Mouse (Mus musculus): ENCODE data around the gene Sdk1. TPM values are rescaled to one million over a fixed set of nuclear protein-coding genes. Genes with fewer than 3 reads are reported as not detected.

Gene Sdk1
- polyA plus RNA-seq, 1 experiment from 2014 or later = 4.8 TPM

DNA sequence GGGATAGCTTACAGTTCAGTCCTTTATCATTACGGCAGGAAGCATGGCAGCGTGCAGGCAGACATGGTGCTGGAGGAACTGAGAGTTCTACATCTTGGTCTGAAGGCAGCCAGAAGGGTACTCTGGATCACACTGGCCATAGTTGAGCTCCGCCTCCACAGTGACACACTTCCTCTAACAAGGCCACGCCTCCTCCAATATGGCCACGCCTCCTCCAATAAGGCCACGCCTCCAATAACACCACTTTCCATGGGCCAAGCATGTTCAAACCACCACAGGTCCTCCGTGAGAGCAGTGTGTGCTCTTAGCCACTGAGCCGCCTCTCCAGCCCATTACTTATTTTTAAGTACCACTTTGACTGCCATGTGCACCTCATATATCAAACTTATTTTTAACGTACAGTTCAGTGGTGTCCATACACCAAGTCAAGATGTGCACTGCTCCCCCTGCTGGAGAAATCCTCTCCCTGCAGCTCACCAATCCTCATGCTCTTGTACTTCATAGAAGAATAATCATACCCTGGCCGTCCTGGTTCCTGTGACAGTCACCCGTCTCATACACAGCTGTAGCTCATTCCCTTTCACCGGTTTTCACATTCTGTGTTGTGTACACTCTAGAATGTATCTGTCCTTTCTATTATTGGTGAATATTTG, 979.7 kb downstream of the Sdk1 start:
- Histone ChIP-seq H3K27me3 (replicated peaks; ENCODE audit: control insufficient read depth, insufficient read depth, low read length) (no peaks in the 10 kb centered on the region), H3K9me3 (ENCODE audit: control insufficient read depth, low read length) (peaks cover 3% of the 10 kb centered on the region; the same call in 1 of the 2 replicates), H3K4me1 (replicated peaks; ENCODE audit: control insufficient read depth, insufficient read depth, low read length) (no peaks in the 10 kb centered on the region), H3K9ac (ENCODE audit: low read length) (no peak overlapping the region), H3K27ac (ENCODE audit: low read depth) (no peak overlapping the region), H3K36me3 (ENCODE audit: control insufficient read depth, insufficient read depth, low read length) (no peaks in the 10 kb centered on the region), H3K4me2 (ENCODE audit: low read length) (no peak overlapping the region), H3K4me3 (ENCODE audit: low read depth, low read length) (no peak overlapping the region)
- WGBS = 91% methylated on average over 12 of the region's 12 CpGs
- no peak for ATAC-seq (replicated peaks; ENCODE audit: low FRiP score, low TSS enrichment, low read depth)
- peak; percentile 54 for DNase-seq (ENCODE audit: low spot score)

DNA sequence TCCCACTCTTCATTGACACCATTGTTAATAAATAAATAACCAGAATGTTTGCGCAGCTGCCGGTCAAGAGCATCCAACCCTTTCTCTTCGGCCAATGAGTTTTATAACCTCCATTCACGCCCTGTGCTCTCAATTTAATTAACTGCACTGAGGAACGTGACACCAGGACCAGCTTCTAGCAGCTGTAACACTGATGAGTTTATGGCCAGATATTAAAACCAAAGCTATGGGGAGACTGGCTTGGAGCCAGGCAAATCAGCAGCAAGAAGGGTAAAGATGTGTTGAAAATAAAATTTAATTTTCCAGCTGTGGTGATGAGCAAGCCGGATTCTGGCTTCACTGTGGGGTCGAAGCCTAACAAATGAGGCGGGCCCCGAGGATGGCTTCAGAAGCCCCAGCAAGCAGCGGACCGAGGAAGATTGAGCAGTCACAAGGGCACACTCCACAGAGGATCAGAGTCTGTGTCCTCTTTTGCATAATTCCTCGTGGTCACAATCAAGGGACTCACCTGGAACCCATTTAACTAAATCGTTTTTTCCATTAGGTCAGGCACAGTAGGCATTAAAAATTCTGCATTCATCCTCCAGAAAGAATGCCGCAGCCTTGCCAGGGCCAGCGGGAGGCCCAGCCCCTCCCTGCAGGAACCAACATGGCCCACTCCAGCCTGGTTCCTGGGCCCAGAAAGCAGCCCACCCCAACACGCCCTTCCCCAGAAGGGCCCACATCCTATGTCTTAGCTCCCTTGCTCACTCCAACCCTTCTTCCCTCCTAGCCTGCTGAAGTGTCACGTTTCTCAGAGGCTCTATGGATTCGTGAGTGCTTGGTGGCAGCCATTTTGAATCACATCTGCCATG, 987.9 kb downstream of the Sdk1 start:
- H3K4me2 ChIP-seq (ENCODE audit: low read length) = no peak overlapping the region
- no peak overlapping the region for H3K4me3 ChIP-seq (ENCODE audit: low read depth, low read length)
- no peak for ATAC-seq (replicated peaks; ENCODE audit: low FRiP score, low TSS enrichment, low read depth)
- DNase-seq (ENCODE audit: low spot score) = no peak
- H3K27me3 ChIP-seq (replicated peaks; ENCODE audit: control insufficient read depth, insufficient read depth, low read length) = no peaks in the 10 kb centered on the region
- H3K9ac ChIP-seq (ENCODE audit: low read length) = no peak overlapping the region
- no peaks in the 10 kb centered on the region for H3K4me1 ChIP-seq (replicated peaks; ENCODE audit: control insufficient read depth, insufficient read depth, low read length)
- no peak overlapping the region for H3K27ac ChIP-seq (ENCODE audit: low read depth)
- WGBS = 85% methylated on average over 18 of the region's 18 CpGs
- no peaks in the 10 kb centered on the region for H3K9me3 ChIP-seq (ENCODE audit: control insufficient read depth, low read length)
- H3K36me3 ChIP-seq (ENCODE audit: control insufficient read depth, insufficient read depth, low read length) = no peaks in the 10 kb centered on the region

DNA sequence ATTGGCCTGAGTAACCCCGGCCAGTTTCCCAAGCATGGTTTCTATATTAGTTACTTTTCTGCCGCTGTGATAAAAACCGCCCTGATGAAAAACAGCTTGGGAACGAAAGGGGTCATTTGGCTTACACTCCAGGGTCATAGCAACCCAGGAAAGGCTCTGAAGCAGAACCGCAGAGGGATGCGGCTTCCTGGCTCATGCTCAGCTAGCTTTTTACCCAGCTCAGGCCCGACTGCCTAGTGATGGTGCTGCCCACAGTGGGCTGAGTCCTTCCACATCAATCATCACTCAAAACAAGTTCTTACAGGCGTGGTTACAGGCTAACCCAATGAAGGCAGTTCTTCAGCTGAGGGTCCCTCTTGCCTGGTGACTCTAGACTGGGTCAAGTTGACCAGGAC, 988.5 kb downstream of the Sdk1 start:
- no peaks in the 10 kb centered on the region for H3K9me3 ChIP-seq (ENCODE audit: control insufficient read depth, low read length)
- DNase-seq (ENCODE audit: low spot score) = no peak
- H3K36me3 ChIP-seq (ENCODE audit: control insufficient read depth, insufficient read depth, low read length) = no peaks in the 10 kb centered on the region
- no peak overlapping the region for H3K27ac ChIP-seq (ENCODE audit: low read depth)
- no peaks in the 10 kb centered on the region for H3K27me3 ChIP-seq (replicated peaks; ENCODE audit: control insufficient read depth, insufficient read depth, low read length)
- 87% methylated on average over 8 of the region's 8 CpGs for WGBS
- no peak overlapping the region for H3K9ac ChIP-seq (ENCODE audit: low read length)
- ATAC-seq (replicated peaks; ENCODE audit: low FRiP score, low TSS enrichment, low read depth) = no peak
- no peaks in the 10 kb centered on the region for H3K4me1 ChIP-seq (replicated peaks; ENCODE audit: control insufficient read depth, insufficient read depth, low read length)
- no peak overlapping the region for H3K4me2 ChIP-seq (ENCODE audit: low read length)
- no peak overlapping the region for H3K4me3 ChIP-seq (ENCODE audit: low read depth, low read length)

DNA sequence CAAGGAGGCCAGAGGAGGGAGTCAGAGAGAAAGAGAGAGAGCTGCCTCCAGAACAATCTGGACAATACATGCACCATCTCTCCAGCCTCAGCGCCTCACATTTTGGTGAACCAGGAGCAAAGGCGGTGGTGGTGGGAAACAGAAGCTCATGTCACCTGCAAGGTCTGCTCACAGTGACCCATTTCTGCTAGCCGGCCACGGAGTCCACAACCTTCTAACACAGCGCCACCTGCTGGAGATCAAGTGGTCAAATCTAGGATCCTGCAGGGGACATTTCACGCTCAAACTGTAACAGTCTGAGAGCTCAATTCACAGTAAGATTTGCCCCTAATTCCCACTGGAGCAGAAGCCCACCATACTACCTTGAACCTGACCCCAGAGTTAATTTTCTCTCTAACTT, 999.0 kb downstream of the Sdk1 start:
- H3K27ac ChIP-seq (ENCODE audit: low read depth) = no peak overlapping the region
- H3K9me3 ChIP-seq (ENCODE audit: control insufficient read depth, low read length) = peaks cover 3% of the 10 kb centered on the region; the same call in 1 of the 2 replicates
- no peaks in the 10 kb centered on the region for H3K27me3 ChIP-seq (replicated peaks; ENCODE audit: control insufficient read depth, insufficient read depth, low read length)
- DNase-seq (ENCODE audit: low spot score) (no peak), ATAC-seq (replicated peaks; ENCODE audit: low FRiP score, low TSS enrichment, low read depth) (no peak)
- no peak overlapping the region for H3K4me3 ChIP-seq (ENCODE audit: low read depth, low read length)
- no peak overlapping the region for H3K9ac ChIP-seq (ENCODE audit: low read length)
- no peak overlapping the region for H3K4me2 ChIP-seq (ENCODE audit: low read length)
- H3K36me3 ChIP-seq (ENCODE audit: control insufficient read depth, insufficient read depth, low read length) = no peaks in the 10 kb centered on the region
- 90% methylated on average over 6 of the region's 6 CpGs for WGBS
- H3K4me1 ChIP-seq (replicated peaks; ENCODE audit: control insufficient read depth, insufficient read depth, low read length) = no peaks in the 10 kb centered on the region

DNA sequence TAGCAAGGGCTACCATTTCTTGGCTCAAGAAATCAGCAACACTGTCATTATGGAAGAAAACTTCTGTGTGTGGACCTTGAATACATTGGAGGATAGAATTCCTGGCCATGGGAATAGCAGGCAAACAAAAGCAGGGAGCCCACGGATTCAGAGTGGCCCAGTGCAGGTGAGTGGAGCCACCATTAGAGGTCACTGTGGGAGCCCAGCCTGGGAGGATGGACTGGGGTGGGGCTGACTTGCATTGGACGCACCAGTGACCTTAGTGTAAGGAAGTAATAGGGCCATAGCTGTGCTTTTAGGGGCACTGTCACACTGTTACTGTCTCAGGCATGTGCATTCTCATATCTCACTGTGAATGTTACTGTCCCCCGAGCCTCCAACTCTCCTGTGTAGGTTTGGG, 1001.3 kb downstream of the Sdk1 start:
- WGBS = 39% methylated on average over 3 of the region's 3 CpGs
- H3K9ac ChIP-seq (ENCODE audit: low read length) = no peak overlapping the region
- H3K4me3 ChIP-seq (ENCODE audit: low read depth, low read length) = no peak overlapping the region
- ATAC-seq (replicated peaks; ENCODE audit: low FRiP score, low TSS enrichment, low read depth) (no peak), DNase-seq (ENCODE audit: low spot score) (no peak)
- no peak overlapping the region for H3K27ac ChIP-seq (ENCODE audit: low read depth)
- H3K36me3 ChIP-seq (ENCODE audit: control insufficient read depth, insufficient read depth, low read length) = no peaks in the 10 kb centered on the region
- no peaks in the 10 kb centered on the region for H3K27me3 ChIP-seq (replicated peaks; ENCODE audit: control insufficient read depth, insufficient read depth, low read length)
- H3K4me1 ChIP-seq (replicated peaks; ENCODE audit: control insufficient read depth, insufficient read depth, low read length) = no peaks in the 10 kb centered on the region
- peaks cover 10% of the 10 kb centered on the region for H3K9me3 ChIP-seq (ENCODE audit: control insufficient read depth, low read length)
- H3K4me2 ChIP-seq (ENCODE audit: low read length) = no peak overlapping the region

DNA sequence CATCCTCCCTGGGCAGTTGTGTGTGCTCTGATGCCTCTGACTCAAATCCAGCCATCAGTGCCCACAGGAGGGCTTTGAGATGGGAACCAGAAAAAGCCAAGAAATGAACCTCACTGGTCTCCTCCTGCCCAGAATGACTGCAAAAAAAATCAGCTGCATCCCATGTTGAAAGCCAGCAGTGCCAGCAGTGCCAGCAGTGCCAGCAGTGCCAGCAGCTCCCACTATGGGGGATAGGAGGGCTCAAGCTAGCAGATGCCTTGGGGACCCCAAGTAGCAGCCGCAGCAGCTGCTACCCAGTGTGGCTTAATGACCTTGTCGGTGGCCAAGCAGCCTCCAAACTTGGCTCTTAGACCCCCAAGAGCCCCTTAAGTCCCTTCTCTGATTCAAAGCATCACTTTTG, 1001.8 kb downstream of the Sdk1 start:
- DNase-seq (ENCODE audit: low spot score) (no peak), ATAC-seq (replicated peaks; ENCODE audit: low FRiP score, low TSS enrichment, low read depth) (no peak)
- Histone ChIP-seq H3K27ac (ENCODE audit: low read depth) (no peak overlapping the region), H3K9ac (ENCODE audit: low read length) (no peak overlapping the region), H3K4me2 (ENCODE audit: low read length) (no peak overlapping the region), H3K27me3 (replicated peaks; ENCODE audit: control insufficient read depth, insufficient read depth, low read length) (no peaks in the 10 kb centered on the region), H3K9me3 (ENCODE audit: control insufficient read depth, low read length) (peaks cover 10% of the 10 kb centered on the region), H3K4me3 (ENCODE audit: low read depth, low read length) (no peak overlapping the region), H3K36me3 (ENCODE audit: control insufficient read depth, insufficient read depth, low read length) (no peaks in the 10 kb centered on the region), H3K4me1 (replicated peaks; ENCODE audit: control insufficient read depth, insufficient read depth, low read length) (no peaks in the 10 kb centered on the region)
- 92% methylated on average over 2 of the region's 2 CpGs for WGBS

DNA sequence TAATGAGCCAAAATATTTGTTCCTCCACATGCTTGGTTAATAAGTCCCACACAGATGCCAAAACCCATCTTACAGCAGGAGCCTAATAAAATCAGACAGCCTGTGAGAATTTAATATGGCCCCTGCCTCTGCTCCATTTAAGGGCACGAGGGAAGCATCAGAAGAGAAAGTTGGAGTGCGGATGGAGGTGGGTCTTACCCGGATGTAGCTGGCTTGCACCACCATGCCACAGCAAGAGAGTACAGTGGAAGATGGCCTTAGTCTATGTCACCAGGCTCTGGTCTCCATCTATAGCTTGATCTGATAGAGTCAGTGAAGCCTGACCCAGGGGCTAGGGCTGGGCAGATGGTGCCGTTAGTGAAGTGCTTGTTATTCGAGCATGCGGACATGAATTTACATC, 1014.9 kb downstream of the Sdk1 start:
- Histone ChIP-seq H3K36me3 (ENCODE audit: control insufficient read depth, insufficient read depth, low read length) (no peaks in the 10 kb centered on the region), H3K4me2 (ENCODE audit: low read length) (no peak overlapping the region), H3K9me3 (ENCODE audit: control insufficient read depth, low read length) (no peaks in the 10 kb centered on the region), H3K4me3 (ENCODE audit: low read depth, low read length) (no peak overlapping the region), H3K27me3 (replicated peaks; ENCODE audit: control insufficient read depth, insufficient read depth, low read length) (no peaks in the 10 kb centered on the region), H3K27ac (ENCODE audit: low read depth) (no peak overlapping the region), H3K9ac (ENCODE audit: low read length) (no peak overlapping the region), H3K4me1 (replicated peaks; ENCODE audit: control insufficient read depth, insufficient read depth, low read length) (no peaks in the 10 kb centered on the region)
- DNase-seq (ENCODE audit: low spot score) (no peak), ATAC-seq (replicated peaks; ENCODE audit: low FRiP score, low TSS enrichment, low read depth) (no peak)
- 82% methylated on average over 6 of the region's 6 CpGs for WGBS

DNA sequence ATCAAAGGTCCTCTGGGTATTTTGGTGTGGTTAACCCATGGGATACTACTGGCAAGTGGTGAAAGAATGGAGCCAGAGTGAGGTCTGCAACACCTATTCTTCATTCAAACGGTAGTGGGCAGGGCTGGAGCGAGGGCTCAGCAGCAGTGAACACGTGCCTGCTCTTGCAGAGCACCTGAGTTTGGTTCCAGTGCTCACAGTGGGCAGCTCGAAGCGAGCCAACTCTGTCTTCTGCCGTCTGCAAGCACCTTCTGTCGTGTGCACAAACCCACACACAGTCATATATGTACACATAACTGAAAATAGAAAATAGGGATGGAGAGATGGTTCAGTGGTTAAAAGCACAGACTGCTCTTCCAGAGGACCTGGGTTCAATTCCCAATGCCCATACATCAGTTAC, 1017.4 kb downstream of the Sdk1 start:
- Histone ChIP-seq H3K4me1 (replicated peaks; ENCODE audit: control insufficient read depth, insufficient read depth, low read length) (no peaks in the 10 kb centered on the region), H3K9me3 (ENCODE audit: control insufficient read depth, low read length) (no peaks in the 10 kb centered on the region), H3K27me3 (replicated peaks; ENCODE audit: control insufficient read depth, insufficient read depth, low read length) (no peaks in the 10 kb centered on the region), H3K4me2 (ENCODE audit: low read length) (no peak overlapping the region), H3K4me3 (ENCODE audit: low read depth, low read length) (no peak overlapping the region), H3K9ac (ENCODE audit: low read length) (no peak overlapping the region), H3K27ac (ENCODE audit: low read depth) (no peak overlapping the region), H3K36me3 (ENCODE audit: control insufficient read depth, insufficient read depth, low read length) (no peaks in the 10 kb centered on the region)
- no peak for ATAC-seq (replicated peaks; ENCODE audit: low FRiP score, low TSS enrichment, low read depth)
- 89% methylated on average over 7 of the region's 7 CpGs for WGBS
- DNase-seq (ENCODE audit: low spot score) = no peak

DNA sequence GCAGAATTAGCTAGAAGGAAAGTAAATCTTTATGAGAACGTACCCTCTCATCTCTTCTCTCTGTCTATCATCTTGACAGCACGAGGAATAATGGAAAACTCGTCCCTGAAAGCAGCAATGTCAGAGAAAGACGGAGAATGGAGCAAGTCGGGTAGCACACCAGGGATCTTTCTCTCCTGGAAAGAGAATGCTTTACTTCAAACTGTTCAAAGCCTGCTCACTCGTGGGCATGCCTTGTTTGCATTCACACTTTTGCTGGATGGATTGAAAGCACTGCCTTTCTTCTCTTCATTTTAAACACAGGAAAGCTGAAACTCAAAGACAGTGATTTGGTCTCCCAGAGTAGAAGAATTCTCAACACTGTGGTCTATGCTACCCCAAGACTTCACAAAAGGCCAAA, 1020.8 kb downstream of the Sdk1 start:
- ATAC-seq (replicated peaks; ENCODE audit: low FRiP score, low TSS enrichment, low read depth) = no peak
- H3K4me1 ChIP-seq (replicated peaks; ENCODE audit: control insufficient read depth, insufficient read depth, low read length) = no peaks in the 10 kb centered on the region
- no peak for DNase-seq (ENCODE audit: low spot score)
- WGBS = 54% methylated on average over 6 of the region's 6 CpGs
- H3K9ac ChIP-seq (ENCODE audit: low read length) = no peak overlapping the region
- no peaks in the 10 kb centered on the region for H3K36me3 ChIP-seq (ENCODE audit: control insufficient read depth, insufficient read depth, low read length)
- no peaks in the 10 kb centered on the region for H3K27me3 ChIP-seq (replicated peaks; ENCODE audit: control insufficient read depth, insufficient read depth, low read length)
- H3K27ac ChIP-seq (ENCODE audit: low read depth) = no peak overlapping the region
- H3K4me3 ChIP-seq (ENCODE audit: low read depth, low read length) = no peak overlapping the region
- H3K4me2 ChIP-seq (ENCODE audit: low read length) = no peak overlapping the region
- H3K9me3 ChIP-seq (ENCODE audit: control insufficient read depth, low read length) = no peaks in the 10 kb centered on the region

Data from intestine, embryonic 14.5 days (tissue).